Mouse (Mus musculus): ENCODE data around the gene Itpr2.

DNA sequence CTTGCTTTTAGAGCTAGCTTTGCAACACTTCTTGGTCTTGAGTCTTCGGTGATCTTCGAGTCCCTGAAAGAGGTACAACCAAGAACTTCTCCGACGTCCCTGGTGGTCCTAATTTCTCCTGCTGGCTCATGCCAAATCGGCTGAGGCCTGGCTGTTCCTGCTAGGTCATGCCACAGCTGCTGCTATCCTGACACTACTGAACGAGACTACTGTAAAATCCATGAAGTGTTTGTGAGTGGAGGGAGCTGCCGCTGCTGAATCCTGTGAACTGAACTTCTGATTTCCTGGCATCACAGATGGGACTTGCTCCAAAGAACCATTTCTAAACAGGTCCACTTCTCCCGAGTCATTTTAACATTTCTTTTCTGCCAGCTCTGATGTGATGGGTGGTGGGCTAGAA, 11.4 kb upstream of the Itpr2 start:
- no peak for TF ChIP-seq GATA1 (IDR thresholded peaks at IDR 0.05; ENCODE audit: borderline replicate concordance, low read length)
- no peak for TF ChIP-seq FLI1 (IDR thresholded peaks at IDR 0.05; ENCODE audit: low read length)

Measured in megakaryocyte, embryonic 14.5 days (primary cell).